Mouse (Mus musculus) hindbrain, embryonic 13.5 days (tissue): Measurements from ENCODE around the gene C7. TPM values are rescaled to one million over a fixed set of nuclear protein-coding genes. Genes with fewer than 3 reads are reported as not detected.
"Not testable (repeated sequence)": the region's sequence is repeated elsewhere in the genome, so short reads cannot be mapped to it uniquely, and the experiment has no call there.

Source experiments
- ATAC-seq: fragments of 200-750 bp; cut with Nextera tagmentation; 2 replicates; pipeline ENCODE4 v1.8.0; 2017; ENCODE audit warnings: moderate TSS enrichment; ENCODE audit not compliant: low FRiP score
- H3K27ac ChIP-seq: fragments of 300-500 bp; sonication (generic); 2 replicates; pipeline ENCODE4 v1.5.1; 2015; ENCODE audit warnings: inconsistent platforms, mild to moderate bottlenecking, moderate library complexity
- H3K27me3 ChIP-seq: fragments of 300-500 bp; sonication (generic); 2 replicates; pipeline ENCODE4 v1.6.1; 2015; ENCODE audit warnings: mild to moderate bottlenecking, inconsistent platforms
- H3K36me3 ChIP-seq: fragments of 300-500 bp; sonication (generic); 2 replicates; pipeline ENCODE4 v1.6.1; 2015; ENCODE audit warnings: mild to moderate bottlenecking, inconsistent platforms
- H3K4me1 ChIP-seq: fragments of 300-500 bp; sonication (generic); replicated peaks from 2 replicates; pipeline ENCODE4 v1.6.1; 2015; ENCODE audit warnings: inconsistent platforms
- H3K4me2 ChIP-seq: fragments of 300-500 bp; sonication (generic); 2 replicates; pipeline ENCODE4 v1.6.1; 2015; ENCODE audit warnings: inconsistent platforms, mild to moderate bottlenecking, moderate library complexity
- H3K4me3 ChIP-seq: fragments of 300-500 bp; sonication (generic); 2 replicates; pipeline ENCODE4 v1.5.1; 2015; ENCODE audit warnings: mild to moderate bottlenecking, inconsistent platforms
- H3K9ac ChIP-seq: fragments of 300-500 bp; sonication (generic); 2 replicates; pipeline ENCODE4 v1.6.1; 2015; ENCODE audit warnings: mild to moderate bottlenecking, inconsistent platforms
- H3K9me3 ChIP-seq: fragments of 300-500 bp; sonication (generic); 2 replicates; pipeline ENCODE4 v1.6.1; 2016; ENCODE audit warnings: inconsistent platforms
- WGBS: fragments of 180-500 bp; shearing (Covaris S2); methylation state at CpG from one replicate; pipeline ENCODE4 v1.1.7; 2015; 5-methylcytosine and 5-hydroxymethylcytosine counted together
- polyA plus RNA-seq: library from polyadenylated mRNA; unstranded; fragments of >200 nt; fragmentation: Nextera tagmentation; extraction: Ambion mirVana; gene quantifications from 2 replicates; pipeline ENCODE4 v1.2.1, GENCODE M21; 2015

C7 gene
- polyA plus RNA-seq, 1 experiment from 2014 or later = not detected

DNA sequence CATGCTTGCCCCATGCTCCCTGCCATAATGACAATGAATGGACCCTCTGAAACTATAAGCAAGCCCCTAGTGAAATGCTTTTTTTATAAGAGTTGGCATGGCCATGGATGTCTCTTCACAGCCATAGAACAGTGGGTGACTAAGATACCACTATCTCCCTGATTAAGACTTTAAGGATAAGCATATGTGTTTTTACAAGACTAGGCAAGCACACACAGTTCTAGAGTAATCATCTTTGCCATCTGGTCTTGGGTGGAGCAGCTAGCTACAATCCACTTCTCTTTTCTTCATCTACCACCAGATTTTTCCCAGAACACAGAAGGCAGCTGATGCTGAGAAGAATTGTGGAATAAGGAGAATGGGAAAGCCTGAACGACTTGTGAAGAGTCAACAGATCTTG, 17.7 kb upstream of the C7 start:
- no peaks in the 10 kb centered on the region for H3K9me3 ChIP-seq
- no peaks in the 10 kb centered on the region for H3K27me3 ChIP-seq
- no peak overlapping the region for H3K4me2 ChIP-seq
- 97% methylated on average over 1 of the region's 1 CpGs for WGBS
- no peak overlapping the region for H3K9ac ChIP-seq
- no peak overlapping the region for H3K4me3 ChIP-seq
- no peaks in the 10 kb centered on the region for H3K4me1 ChIP-seq
- H3K27ac ChIP-seq = no peak overlapping the region
- H3K36me3 ChIP-seq = no peaks in the 10 kb centered on the region
- no peak for ATAC-seq

- Histone ChIP-seq H3K4me3 (no peak overlapping the region), H3K36me3 (no peaks in the 10 kb centered on the region), H3K27me3 (no peaks in the 10 kb centered on the region), H3K9ac (no peak overlapping the region), H3K27ac (no peak overlapping the region), H3K4me1 (no peaks in the 10 kb centered on the region), H3K4me2 (no peak overlapping the region), H3K9me3 (no peaks in the 10 kb centered on the region)
- WGBS = 60% methylated on average over 15 of the region's 15 CpGs
- peak; percentile 61; the same call in 1 of the 2 replicates for ATAC-seq
Observed at GRCm38 (mm10) chr15:5068801-5069518, 5.4 kb upstream of the C7 start.

- Histone ChIP-seq H3K36me3 (no peaks in the 10 kb centered on the region), H3K27me3 (no peaks in the 10 kb centered on the region), H3K4me2 (no peak overlapping the region), H3K9me3 (no peaks in the 10 kb centered on the region), H3K4me1 (no peaks in the 10 kb centered on the region), H3K27ac (no peak overlapping the region), H3K9ac (no peak overlapping the region), H3K4me3 (no peak overlapping the region)
- 66% methylated on average over 11 of the region's 11 CpGs for WGBS
- ATAC-seq = peak; percentile 80; the same call in 1 of the 2 replicates
Observed at GRCm38 (mm10) chr15:5045560-5046284, 17.8 kb downstream of the C7 start.

GRCm38 (mm10) chr15:5029256-5029655, 34.3 kb downstream of the C7 start:
- Histone ChIP-seq H3K27ac (no peak overlapping the region), H3K4me1 (no peaks in the 10 kb centered on the region), H3K4me2 (no peak overlapping the region), H3K27me3 (no peaks in the 10 kb centered on the region), H3K4me3 (no peak overlapping the region), H3K36me3 (no peaks in the 10 kb centered on the region), H3K9me3 (no peaks in the 10 kb centered on the region), H3K9ac (no peak overlapping the region)
- WGBS = 87% methylated on average over 4 of the region's 4 CpGs
- no peak for ATAC-seq

GRCm38 (mm10) chr15:5023479-5024265, 39.9 kb downstream of the C7 start:
- not testable (repeated sequence) for H3K36me3 ChIP-seq, H3K9ac ChIP-seq, H3K27me3 ChIP-seq, ATAC-seq, H3K27ac ChIP-seq, H3K4me2 ChIP-seq, H3K4me3 ChIP-seq, H3K4me1 ChIP-seq, H3K9me3 ChIP-seq
- 92% methylated on average over 14 of the region's 14 CpGs for WGBS

DNA sequence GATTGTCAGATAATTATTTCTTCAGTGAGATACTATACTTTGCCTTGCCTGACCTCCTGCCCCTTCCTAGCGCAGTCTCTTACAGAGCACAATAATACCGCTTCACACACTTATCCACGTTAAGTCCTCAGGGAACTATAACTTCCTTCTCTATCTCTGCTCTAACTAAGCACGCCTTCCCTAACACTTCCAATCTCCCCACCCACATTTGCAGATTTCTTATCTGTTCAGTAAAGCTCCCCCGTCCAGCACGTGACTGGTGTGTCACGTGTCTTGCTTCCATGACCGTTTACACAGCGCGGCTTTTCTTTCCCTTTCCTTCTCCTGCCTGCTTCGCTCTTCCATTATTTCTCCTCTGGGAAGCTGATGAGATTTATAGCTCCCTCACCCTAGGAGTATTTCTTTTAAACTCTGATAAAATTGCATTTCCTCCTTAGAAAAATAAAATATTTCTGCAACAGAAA, 53.9 kb downstream of the C7 start:
- no peaks in the 10 kb centered on the region for H3K9me3 ChIP-seq
- H3K9ac ChIP-seq = no peak overlapping the region
- no peaks in the 10 kb centered on the region for H3K36me3 ChIP-seq
- no peaks in the 10 kb centered on the region for H3K27me3 ChIP-seq
- H3K4me3 ChIP-seq = no peak overlapping the region
- WGBS = 83% methylated on average over 11 of the region's 11 CpGs
- ATAC-seq = no peak
- H3K27ac ChIP-seq = no peak overlapping the region
- no peaks in the 10 kb centered on the region for H3K4me1 ChIP-seq
- H3K4me2 ChIP-seq = no peak overlapping the region

GRCm38 (mm10) chr15:5003503-5004196, 59.9 kb downstream of the C7 start:
- H3K4me3 ChIP-seq = no peak overlapping the region
- peaks cover 3% of the 10 kb centered on the region for H3K4me1 ChIP-seq
- no peak overlapping the region for H3K9ac ChIP-seq
- no peaks in the 10 kb centered on the region for H3K9me3 ChIP-seq
- 87% methylated on average over 6 of the region's 6 CpGs for WGBS
- H3K27ac ChIP-seq = no peak overlapping the region
- ATAC-seq = no peak
- H3K27me3 ChIP-seq = no peaks in the 10 kb centered on the region
- no peaks in the 10 kb centered on the region for H3K36me3 ChIP-seq
- no peak overlapping the region for H3K4me2 ChIP-seq

DNA sequence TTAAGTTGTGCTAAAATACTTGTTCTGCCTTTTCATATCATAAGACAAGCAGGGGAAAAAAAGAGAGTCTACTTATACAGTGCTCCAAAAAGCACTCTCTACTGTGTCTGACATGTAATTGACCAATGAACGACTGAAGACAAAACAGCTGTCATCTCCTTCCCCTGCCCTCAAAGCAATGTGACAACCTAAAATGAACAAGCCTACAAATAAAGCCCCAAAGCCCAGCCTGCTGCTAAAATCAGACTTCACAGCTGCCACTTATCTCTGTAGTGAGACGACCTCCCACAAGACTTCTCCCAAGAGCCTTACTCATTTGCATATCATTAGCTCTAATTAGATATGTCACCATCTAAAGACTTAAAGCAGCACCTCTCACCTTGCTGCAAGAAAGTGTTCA, 60.6 kb downstream of the C7 start:
- peak; percentile 61 for ATAC-seq
- WGBS = 25% methylated on average over 2 of the region's 2 CpGs
- Histone ChIP-seq H3K36me3 (no peaks in the 10 kb centered on the region), H3K27me3 (no peaks in the 10 kb centered on the region), H3K9ac (no peak overlapping the region), H3K4me1 (peaks cover 3% of the 10 kb centered on the region), H3K4me2 (no peak overlapping the region), H3K4me3 (no peak overlapping the region), H3K27ac (no peak overlapping the region), H3K9me3 (no peaks in the 10 kb centered on the region)

DNA sequence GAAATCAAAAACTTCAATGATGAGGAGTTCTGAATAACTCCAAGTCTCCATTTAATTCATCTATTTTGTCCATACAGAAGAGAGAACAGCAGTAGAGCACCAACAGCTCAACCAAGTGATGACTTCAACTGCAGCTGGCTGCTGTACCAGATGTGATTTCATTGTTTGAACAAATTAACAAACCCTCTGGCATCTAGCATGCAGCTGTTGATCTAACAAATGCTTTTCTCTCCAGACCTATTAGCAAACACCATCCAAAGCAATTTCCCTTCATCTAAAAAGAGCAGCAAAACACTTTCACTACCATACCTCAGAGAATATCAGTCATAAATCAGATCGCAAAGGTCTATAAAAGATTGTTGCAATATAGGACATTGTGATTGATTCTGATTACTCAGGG, 90.2 kb downstream of the C7 start:
- H3K27me3 ChIP-seq = no peaks in the 10 kb centered on the region
- ATAC-seq = no peak
- no peaks in the 10 kb centered on the region for H3K9me3 ChIP-seq
- no peak overlapping the region for H3K4me2 ChIP-seq
- no peaks in the 10 kb centered on the region for H3K4me1 ChIP-seq
- H3K4me3 ChIP-seq = no peak overlapping the region
- no peak overlapping the region for H3K9ac ChIP-seq
- WGBS = 90% methylated on average over 1 of the region's 1 CpGs
- no peaks in the 10 kb centered on the region for H3K36me3 ChIP-seq
- H3K27ac ChIP-seq = no peak overlapping the region

Other genes with a start within 250 kb of the C7 start
- gene Mroh2b, start 165.0 kb downstream of the C7 start, polyA plus RNA-seq = not detected in 2 replicates
- gene Card6, start 44.8 kb upstream of the C7 start, polyA plus RNA-seq = 0.93 and 1.0 TPM in 2 replicates
- 426 and 444 TPM in 2 replicates for gene Rpl37, start 52.9 kb upstream of the C7 start, polyA plus RNA-seq
- gene Prkaa1, start 80.1 kb upstream of the C7 start, polyA plus RNA-seq = 14.3 and 15.6 TPM in 2 replicates
- gene Ttc33, start 121.8 kb upstream of the C7 start, polyA plus RNA-seq = 55.7 and 59.8 TPM in 2 replicates
- 2.8 and 3.5 TPM in 2 replicates for gene Ptger4, start 180.4 kb upstream of the C7 start, polyA plus RNA-seq